Mouse (Mus musculus): Measurements from ENCODE around the gene Basp1. TPM values are rescaled to one million over a fixed set of nuclear protein-coding genes. Genes with fewer than 3 reads are reported as not detected.

The Basp1 gene
- total and polyA plus RNA-seq, 3 experiments = 0.04 to 2.5 (median 1.6) TPM

GRCm38 (mm10) chr15:25322111-25322510 is 91.5 kb downstream of the Basp1 start:
- dilution Hi-C loops (cut with MboI; ENCODE audit: extremely low pct_ligation_motif_present, extremely low pct_unique_long_range_greater_than_20kb, low sequenced_read_pairs) (no loop called here), in situ Hi-C loops (cut with MboI; ENCODE audit: low pct_ligation_motif_present, low pct_unique_long_range_greater_than_20kb, low sequenced_read_pairs) (no loop called here)
- Histone ChIP-seq H3K4me3 (replicated peaks in 1 of 3; ENCODE audit: low read depth in 2 of 3, low read length in 2 of 3, poor library complexity in 1 of 3) (no peak overlapping the region), H3K36me3 (replicated peaks in 1 of 2; ENCODE audit: control insufficient read depth in 1 of 2, insufficient read depth in 1 of 2, low read length in 1 of 2) (no peaks in the 10 kb centered on the region), H3K27me3 (replicated peaks) (no peaks in the 10 kb centered on the region), H3K4me2 (ENCODE audit: insufficient read depth, low read depth, poor library complexity, severe bottlenecking) (no peak overlapping the region), H3K4me1 (ENCODE audit: control insufficient read depth in 1 of 2, insufficient read depth in 2 of 2) (peaks cover 0 to 3% of the 10 kb centered on the region in 2 experiments; a peak in 1 of 4 replicates), H3K79me2 (replicated peaks; ENCODE audit: control insufficient read depth, extremely low read depth, insufficient read depth, poor library complexity, severe bottlenecking) (no peaks in the 10 kb centered on the region), H3K9me3 (replicated peaks; ENCODE audit: low read length) (no peaks in the 10 kb centered on the region), H3K27ac (ENCODE audit: insufficient read depth, low read depth) (no peak overlapping the region), H3K9ac (ENCODE audit: insufficient read depth, low read depth) (no peak overlapping the region)
- no peak for TF ChIP-seq ZMIZ1 (IDR thresholded peaks at IDR 0.05; ENCODE audit: low read depth, low read length)
- DNase-seq (ENCODE audit: extremely low read depth) = no peak

- dilution Hi-C loops (cut with MboI; ENCODE audit: extremely low pct_ligation_motif_present, extremely low pct_unique_long_range_greater_than_20kb, low sequenced_read_pairs) (no loop called here), in situ Hi-C loops (cut with MboI; ENCODE audit: low pct_ligation_motif_present, low pct_unique_long_range_greater_than_20kb, low sequenced_read_pairs) (no loop called here)
- no peaks in the 10 kb centered on the region for H3K79me2 ChIP-seq (replicated peaks; ENCODE audit: control insufficient read depth, extremely low read depth, insufficient read depth, poor library complexity, severe bottlenecking)
- TF ChIP-seq MEF2A (IDR thresholded peaks at IDR 0.05; ENCODE audit: borderline replicate concordance, low read depth, low read length) (no peak), GABPA (IDR thresholded peaks at IDR 0.05; ENCODE audit: insufficient replicate concordance, low read depth, low read length) (no peak), CHD2 (IDR thresholded peaks at IDR 0.05; ENCODE audit: low read length) (no peak), KAT2A (IDR thresholded peaks at IDR 0.05; ENCODE audit: insufficient replicate concordance, low read length) (no peak), ZC3H11A (IDR thresholded peaks at IDR 0.05; ENCODE audit: low read depth, low read length) (no peak), MAZ (IDR thresholded peaks at IDR 0.05; ENCODE audit: low read depth, low read length) (no peak), USF2 (conservative IDR thresholded peaks at IDR 0.05; ENCODE audit: low read depth, low read length) (no peak), UBTF (IDR thresholded peaks at IDR 0.05; ENCODE audit: low read depth, low read length) (no peak), RCOR1 (conservative IDR thresholded peaks at IDR 0.05; ENCODE audit: low read depth, low read length) (no peak), NRF1 (IDR thresholded peaks at IDR 0.05; ENCODE audit: low read depth, low read length) (no peak), ZKSCAN1 (IDR thresholded peaks at IDR 0.05; ENCODE audit: borderline replicate concordance, low read depth, low read length) (no peak), SIN3A (IDR thresholded peaks at IDR 0.05; ENCODE audit: low read length) (no peak), TCF12 (IDR thresholded peaks at IDR 0.05; ENCODE audit: low read depth, low read length) (no peak), USF1 (IDR thresholded peaks at IDR 0.05; ENCODE audit: low read depth, low read length) (no peak), ZMIZ1 (IDR thresholded peaks at IDR 0.05; ENCODE audit: low read depth, low read length) (no peak), POLR2AphosphoS2 (IDR thresholded peaks at IDR 0.05; ENCODE audit: low read depth, low read length) (no peak), ETS1 (conservative IDR thresholded peaks at IDR 0.05; ENCODE audit: low read depth, low read length) (no peak), RAD21 (IDR thresholded peaks at IDR 0.05; ENCODE audit: low read depth, low read length) (no peak)
- H3K4me1 ChIP-seq (ENCODE audit: control insufficient read depth in 1 of 2, insufficient read depth in 2 of 2) = peaks cover 0 to 6% of the 10 kb centered on the region in 2 experiments; a peak in 2 of 4 replicates
- no peak overlapping the region for H3K4me3 ChIP-seq (replicated peaks in 1 of 3; ENCODE audit: low read depth in 2 of 3, low read length in 2 of 3, poor library complexity in 1 of 3)
- DNase-seq (ENCODE audit: extremely low read depth) = no peak
- no peak overlapping the region for H3K27ac ChIP-seq (ENCODE audit: insufficient read depth, low read depth)
- no peak overlapping the region for H3K4me2 ChIP-seq (ENCODE audit: insufficient read depth, low read depth, poor library complexity, severe bottlenecking)
- H3K9ac ChIP-seq (ENCODE audit: insufficient read depth, low read depth) = no peak overlapping the region
- no peaks in the 10 kb centered on the region for H3K36me3 ChIP-seq (replicated peaks in 1 of 2; ENCODE audit: control insufficient read depth in 1 of 2, insufficient read depth in 1 of 2, low read length in 1 of 2)
- H3K27me3 ChIP-seq (replicated peaks) = no peaks in the 10 kb centered on the region
- H3K9me3 ChIP-seq (replicated peaks; ENCODE audit: low read length) = no peaks in the 10 kb centered on the region
These were observed 91.9 kb downstream of the Basp1 start for GRCm38 (mm10) chr15:25321636-25322035.

All from CH12.LX (cell line).